Mouse (Mus musculus): Measurements from ENCODE around the gene Reln. TPM values are rescaled to one million over a fixed set of nuclear protein-coding genes. Genes with fewer than 3 reads are reported as not detected.

The Reln gene
- polyA plus RNA-seq, 1 experiment from 2014 or later: 23.9 TPM

DNA sequence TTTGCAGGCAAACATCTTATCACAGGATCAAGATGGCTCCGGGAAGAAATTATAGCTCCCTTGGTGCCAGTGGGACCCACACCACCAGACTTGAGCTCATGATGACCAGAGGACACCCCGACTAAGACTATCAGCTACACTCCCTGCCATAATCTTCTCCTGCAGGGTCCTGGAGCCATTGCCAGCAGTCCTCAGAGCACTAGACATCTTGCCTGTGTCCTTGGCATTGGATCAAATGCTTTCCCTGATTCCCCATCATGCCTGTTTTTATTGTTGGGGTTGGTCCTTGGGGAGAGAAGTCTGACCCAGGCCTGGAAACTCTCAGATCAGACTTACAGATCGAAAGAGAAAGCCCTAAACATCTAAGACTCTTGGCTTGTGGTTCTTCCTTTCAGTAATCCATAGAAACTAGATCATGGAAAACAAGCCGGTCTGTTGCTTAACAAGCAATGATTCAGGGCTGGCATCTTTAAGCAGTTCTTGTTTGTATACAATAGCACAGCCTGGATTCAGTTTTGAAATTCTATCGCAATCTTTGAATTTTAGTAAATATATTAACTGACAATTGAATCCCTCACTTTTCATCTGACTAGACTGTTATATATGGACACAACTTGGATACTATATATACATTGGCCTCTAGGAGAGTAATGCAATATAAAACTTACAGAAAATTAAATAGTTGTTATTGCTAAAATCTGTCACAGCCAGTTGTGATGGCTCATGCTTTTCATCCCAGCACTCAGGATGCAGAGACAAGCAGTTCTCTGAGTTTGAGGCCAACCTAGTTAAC lies 212.6 kb downstream of the Reln start:
- no peak overlapping the region for H3K4me2 ChIP-seq (ENCODE audit: low read depth, low read length)

DNA sequence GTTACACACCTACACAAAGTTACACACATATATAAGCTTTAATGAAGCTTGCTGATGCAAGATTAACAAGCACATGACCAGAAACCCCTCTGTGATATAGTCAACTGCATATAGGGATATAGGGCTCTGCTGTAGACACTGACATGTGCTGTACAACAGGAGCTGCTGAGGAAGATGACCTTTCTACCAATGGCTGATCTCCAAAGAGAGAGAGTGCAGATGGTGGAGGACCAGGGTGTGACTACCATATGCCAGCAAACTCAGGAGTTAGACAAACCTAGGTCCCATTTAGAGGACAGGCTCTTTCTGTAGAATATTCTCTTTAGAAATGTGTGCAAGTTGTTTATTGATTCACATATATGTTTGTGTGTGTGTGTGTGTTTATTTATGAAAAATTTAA lies 216.9 kb downstream of the Reln start:
- Histone ChIP-seq H3K9me3 (replicated peaks; ENCODE audit: control insufficient read depth, low read length) (no peaks in the 10 kb centered on the region), H3K4me3 (ENCODE audit: low read depth, low read length) (no peak overlapping the region), H3K36me3 (ENCODE audit: control insufficient read depth, insufficient read depth) (no peaks in the 10 kb centered on the region), H3K4me2 (ENCODE audit: low read depth, low read length) (no peak overlapping the region), H3K4me1 (ENCODE audit: control insufficient read depth, low read depth, low read length) (no peaks in the 10 kb centered on the region), H3K27ac (ENCODE audit: low read length) (no peak overlapping the region), H3K27me3 (ENCODE audit: control insufficient read depth, insufficient read depth, low read depth, low read length) (no peaks in the 10 kb centered on the region), H3K9ac (ENCODE audit: low read depth, low read length) (no peak overlapping the region)
- no peak for ATAC-seq (ENCODE audit: low read depth)

More for the DNA sequence above, 212.6 kb downstream of the Reln start:
- Histone ChIP-seq H3K9me3 (replicated peaks; ENCODE audit: control insufficient read depth, low read length) (no peaks in the 10 kb centered on the region), H3K4me3 (ENCODE audit: low read depth, low read length) (no peak overlapping the region), H3K27ac (ENCODE audit: low read length) (no peak overlapping the region), H3K36me3 (ENCODE audit: control insufficient read depth, insufficient read depth) (no peaks in the 10 kb centered on the region), H3K27me3 (ENCODE audit: control insufficient read depth, insufficient read depth, low read depth, low read length) (no peaks in the 10 kb centered on the region), H3K4me1 (ENCODE audit: control insufficient read depth, low read depth, low read length) (no peaks in the 10 kb centered on the region), H3K9ac (ENCODE audit: low read depth, low read length) (no peak overlapping the region)
- ATAC-seq (ENCODE audit: low read depth): no peak
- 64% methylated on average over 5 of the region's 5 CpGs for WGBS (ENCODE audit: insufficient replicate concordance)

DNA sequence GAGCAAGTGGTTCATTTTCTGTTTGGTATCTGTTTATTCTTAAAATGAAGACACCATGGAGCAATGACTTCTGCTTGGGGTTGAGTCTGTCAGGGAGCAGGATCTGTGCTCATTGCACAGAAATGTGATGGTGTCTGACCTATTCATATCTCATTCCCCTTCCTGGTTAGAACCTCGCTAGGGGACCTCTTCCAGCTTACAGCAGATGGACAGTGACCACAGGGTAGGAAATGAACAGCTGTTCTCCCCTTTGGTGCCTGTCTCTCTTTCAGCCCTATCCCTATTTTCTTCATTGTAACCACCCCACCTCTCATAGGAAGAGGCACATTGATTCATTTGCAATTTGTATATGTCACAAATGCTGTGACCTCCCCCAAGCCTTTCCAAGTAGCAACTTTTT lies 225.2 kb downstream of the Reln start:
- 23% methylated on average over 1 of the region's 1 CpGs for WGBS (ENCODE audit: insufficient replicate concordance)
- no peak for ATAC-seq (ENCODE audit: low read depth)
- H3K9me3 ChIP-seq (replicated peaks; ENCODE audit: control insufficient read depth, low read length): no peaks in the 10 kb centered on the region

DNA sequence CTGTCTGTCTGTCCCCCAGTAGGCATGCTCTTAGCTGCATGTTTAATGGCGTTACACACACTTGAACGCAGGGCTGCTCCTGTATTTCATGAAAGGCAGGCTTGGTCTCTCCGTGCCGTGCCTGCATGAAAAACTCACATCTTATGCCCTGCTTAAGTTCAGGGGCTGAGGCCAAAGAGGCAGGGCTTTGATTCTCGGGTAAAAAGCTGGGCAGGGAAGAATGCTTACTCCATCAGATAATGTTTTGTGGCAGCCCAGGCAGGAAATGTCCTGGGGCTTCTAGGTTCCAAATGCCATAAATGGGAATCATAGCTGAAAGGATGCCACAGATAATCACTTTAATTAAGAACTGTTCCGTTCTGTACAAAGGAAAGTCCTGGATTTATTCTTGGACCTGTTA lies 226.0 kb downstream of the Reln start:
- Histone ChIP-seq H3K4me1 (ENCODE audit: control insufficient read depth, low read depth, low read length) (no peaks in the 10 kb centered on the region), H3K36me3 (ENCODE audit: control insufficient read depth, insufficient read depth) (no peaks in the 10 kb centered on the region), H3K9me3 (replicated peaks; ENCODE audit: control insufficient read depth, low read length) (no peaks in the 10 kb centered on the region), H3K27ac (ENCODE audit: low read length) (no peak overlapping the region), H3K4me2 (ENCODE audit: low read depth, low read length) (no peak overlapping the region), H3K9ac (ENCODE audit: low read depth, low read length) (no peak overlapping the region), H3K4me3 (ENCODE audit: low read depth, low read length) (no peak overlapping the region), H3K27me3 (ENCODE audit: control insufficient read depth, insufficient read depth, low read depth, low read length) (no peaks in the 10 kb centered on the region)
- no peak for ATAC-seq (ENCODE audit: low read depth)
- WGBS (ENCODE audit: insufficient replicate concordance): 50% methylated on average over 6 of the region's 6 CpGs

More for the DNA sequence above, 225.2 kb downstream of the Reln start:
- Histone ChIP-seq H3K9ac (ENCODE audit: low read depth, low read length) (no peak overlapping the region), H3K4me3 (ENCODE audit: low read depth, low read length) (no peak overlapping the region), H3K27ac (ENCODE audit: low read length) (no peak overlapping the region), H3K36me3 (ENCODE audit: control insufficient read depth, insufficient read depth) (no peaks in the 10 kb centered on the region), H3K27me3 (ENCODE audit: control insufficient read depth, insufficient read depth, low read depth, low read length) (no peaks in the 10 kb centered on the region), H3K4me2 (ENCODE audit: low read depth, low read length) (no peak overlapping the region), H3K4me1 (ENCODE audit: control insufficient read depth, low read depth, low read length) (no peaks in the 10 kb centered on the region)

DNA sequence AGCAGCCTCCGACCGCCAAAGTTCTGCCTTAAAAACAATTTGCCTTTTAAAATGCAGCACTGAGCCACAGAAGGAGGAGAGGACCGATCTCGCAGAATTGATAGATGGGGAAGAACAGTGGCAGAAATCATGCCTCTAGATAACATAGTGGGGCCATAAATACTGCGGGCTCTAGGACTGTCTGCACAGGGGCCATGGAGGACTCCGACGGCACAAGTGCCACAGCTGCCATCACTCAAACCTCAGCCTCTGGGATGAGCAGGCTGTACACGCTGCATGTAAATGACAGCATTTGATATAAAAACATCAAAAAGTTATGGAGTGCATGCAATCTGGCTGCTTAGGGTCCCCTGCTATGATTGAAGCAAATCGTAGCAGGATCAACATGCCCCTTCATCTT lies 227.6 kb downstream of the Reln start:
- no peaks in the 10 kb centered on the region for H3K4me1 ChIP-seq (ENCODE audit: control insufficient read depth, low read depth, low read length)
- 68% methylated on average over 9 of the region's 9 CpGs for WGBS (ENCODE audit: insufficient replicate concordance)
- no peak overlapping the region for H3K4me2 ChIP-seq (ENCODE audit: low read depth, low read length)
- H3K9me3 ChIP-seq (replicated peaks; ENCODE audit: control insufficient read depth, low read length): no peaks in the 10 kb centered on the region
- no peak overlapping the region for H3K27ac ChIP-seq (ENCODE audit: low read length)
- no peaks in the 10 kb centered on the region for H3K27me3 ChIP-seq (ENCODE audit: control insufficient read depth, insufficient read depth, low read depth, low read length)
- H3K36me3 ChIP-seq (ENCODE audit: control insufficient read depth, insufficient read depth): no peaks in the 10 kb centered on the region
- no peak for ATAC-seq (ENCODE audit: low read depth)
- H3K9ac ChIP-seq (ENCODE audit: low read depth, low read length): no peak overlapping the region
- H3K4me3 ChIP-seq (ENCODE audit: low read depth, low read length): no peak overlapping the region

DNA sequence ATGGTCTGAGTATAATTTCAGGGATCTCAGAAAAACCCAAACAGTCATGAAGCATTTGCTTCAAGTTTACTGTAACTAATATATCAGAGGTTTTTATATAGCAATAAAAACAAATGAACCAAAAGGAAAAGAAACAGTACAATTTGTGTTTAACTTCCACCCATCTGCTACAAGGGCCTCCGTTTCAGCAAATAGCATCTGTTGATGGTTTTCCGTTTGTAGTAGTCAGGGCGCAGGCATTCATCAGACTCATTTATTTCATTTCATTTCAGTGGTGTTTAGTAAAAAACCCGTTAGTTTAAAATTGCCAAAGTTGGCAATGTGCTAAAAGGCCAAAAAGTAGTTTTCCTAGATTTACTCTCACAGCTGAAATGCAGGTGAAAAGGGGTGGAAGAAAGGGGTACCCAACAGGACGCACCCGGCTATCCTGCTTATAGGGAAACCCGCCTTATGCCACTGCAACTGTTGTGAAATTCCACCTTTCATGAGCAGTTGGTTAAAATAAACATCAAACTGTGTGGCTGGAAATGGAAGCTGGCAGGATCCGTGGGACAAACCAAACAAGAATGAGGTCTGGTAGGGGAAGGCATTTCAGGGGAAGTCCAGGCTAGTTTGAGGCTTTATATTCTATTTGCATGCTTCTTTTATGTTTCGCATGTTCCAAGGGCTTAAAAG lies 237.6 kb downstream of the Reln start:
- no peak overlapping the region for H3K27ac ChIP-seq (ENCODE audit: low read length)
- H3K36me3 ChIP-seq (ENCODE audit: control insufficient read depth, insufficient read depth): peaks cover 2% of the 10 kb centered on the region; the same call in 1 of the 2 replicates
- H3K9me3 ChIP-seq (replicated peaks; ENCODE audit: control insufficient read depth, low read length): no peaks in the 10 kb centered on the region
- H3K27me3 ChIP-seq (ENCODE audit: control insufficient read depth, insufficient read depth, low read depth, low read length): no peaks in the 10 kb centered on the region
- H3K9ac ChIP-seq (ENCODE audit: low read depth, low read length): no peak overlapping the region
- H3K4me1 ChIP-seq (ENCODE audit: control insufficient read depth, low read depth, low read length): no peaks in the 10 kb centered on the region
- WGBS (ENCODE audit: insufficient replicate concordance): 59% methylated on average over 9 of the region's 9 CpGs
- no peak for ATAC-seq (ENCODE audit: low read depth)
- H3K4me3 ChIP-seq (ENCODE audit: low read depth, low read length): no peak overlapping the region
- H3K4me2 ChIP-seq (ENCODE audit: low read depth, low read length): no peak overlapping the region

DNA sequence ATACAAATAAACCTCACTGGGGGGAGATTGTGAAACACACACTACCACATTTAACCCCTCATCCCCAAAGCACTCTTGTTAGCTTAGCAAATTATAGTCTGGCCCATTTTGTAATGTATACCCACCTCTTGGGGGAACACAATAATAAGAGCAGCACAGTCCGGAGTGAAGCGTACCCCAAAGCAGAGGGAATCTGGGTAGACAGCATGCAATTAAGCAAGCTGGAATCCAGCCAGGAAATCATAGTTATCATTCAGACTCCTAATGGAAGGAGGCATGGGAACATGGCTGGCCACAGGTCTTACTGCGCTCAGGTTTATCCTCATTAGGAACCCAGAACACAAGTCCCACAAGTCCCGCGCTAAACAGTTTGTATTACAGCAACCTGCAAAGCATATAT lies 249.5 kb downstream of the Reln start:
- Histone ChIP-seq H3K27ac (ENCODE audit: low read length) (no peak overlapping the region), H3K4me3 (ENCODE audit: low read depth, low read length) (no peak overlapping the region), H3K36me3 (ENCODE audit: control insufficient read depth, insufficient read depth) (no peaks in the 10 kb centered on the region), H3K9me3 (replicated peaks; ENCODE audit: control insufficient read depth, low read length) (no peaks in the 10 kb centered on the region), H3K4me2 (ENCODE audit: low read depth, low read length) (no peak overlapping the region), H3K4me1 (ENCODE audit: control insufficient read depth, low read depth, low read length) (no peaks in the 10 kb centered on the region), H3K9ac (ENCODE audit: low read depth, low read length) (no peak overlapping the region), H3K27me3 (ENCODE audit: control insufficient read depth, insufficient read depth, low read depth, low read length) (no peaks in the 10 kb centered on the region)
- no peak for ATAC-seq (ENCODE audit: low read depth)
- WGBS (ENCODE audit: insufficient replicate concordance): 79% methylated on average over 5 of the region's 5 CpGs

DNA sequence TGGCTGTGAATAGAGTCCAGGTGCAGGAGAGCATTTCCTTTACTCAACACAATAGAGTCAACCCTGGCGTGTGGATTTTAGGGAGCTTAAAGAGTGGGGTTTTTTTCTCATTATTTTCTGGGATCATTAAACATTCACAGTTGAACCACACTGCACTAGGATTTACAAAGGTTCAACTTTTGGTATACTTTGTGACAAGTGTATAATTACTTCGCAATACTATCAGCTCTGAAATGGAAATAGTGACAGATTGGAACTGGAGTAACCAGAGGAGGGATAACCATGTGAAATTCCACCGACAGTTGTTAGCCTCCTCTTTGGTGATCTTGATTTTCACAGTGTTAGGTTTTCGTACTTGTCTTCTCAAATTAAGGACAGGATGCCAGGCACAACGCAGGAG lies 250.5 kb downstream of the Reln start:
- Histone ChIP-seq H3K9ac (ENCODE audit: low read depth, low read length) (no peak overlapping the region), H3K4me3 (ENCODE audit: low read depth, low read length) (no peak overlapping the region), H3K9me3 (replicated peaks; ENCODE audit: control insufficient read depth, low read length) (no peaks in the 10 kb centered on the region), H3K36me3 (ENCODE audit: control insufficient read depth, insufficient read depth) (no peaks in the 10 kb centered on the region), H3K27ac (ENCODE audit: low read length) (no peak overlapping the region), H3K4me1 (ENCODE audit: control insufficient read depth, low read depth, low read length) (no peaks in the 10 kb centered on the region), H3K4me2 (ENCODE audit: low read depth, low read length) (no peak overlapping the region), H3K27me3 (ENCODE audit: control insufficient read depth, insufficient read depth, low read depth, low read length) (no peaks in the 10 kb centered on the region)
- no peak for ATAC-seq (ENCODE audit: low read depth)
- 64% methylated on average over 5 of the region's 5 CpGs for WGBS (ENCODE audit: insufficient replicate concordance)

DNA sequence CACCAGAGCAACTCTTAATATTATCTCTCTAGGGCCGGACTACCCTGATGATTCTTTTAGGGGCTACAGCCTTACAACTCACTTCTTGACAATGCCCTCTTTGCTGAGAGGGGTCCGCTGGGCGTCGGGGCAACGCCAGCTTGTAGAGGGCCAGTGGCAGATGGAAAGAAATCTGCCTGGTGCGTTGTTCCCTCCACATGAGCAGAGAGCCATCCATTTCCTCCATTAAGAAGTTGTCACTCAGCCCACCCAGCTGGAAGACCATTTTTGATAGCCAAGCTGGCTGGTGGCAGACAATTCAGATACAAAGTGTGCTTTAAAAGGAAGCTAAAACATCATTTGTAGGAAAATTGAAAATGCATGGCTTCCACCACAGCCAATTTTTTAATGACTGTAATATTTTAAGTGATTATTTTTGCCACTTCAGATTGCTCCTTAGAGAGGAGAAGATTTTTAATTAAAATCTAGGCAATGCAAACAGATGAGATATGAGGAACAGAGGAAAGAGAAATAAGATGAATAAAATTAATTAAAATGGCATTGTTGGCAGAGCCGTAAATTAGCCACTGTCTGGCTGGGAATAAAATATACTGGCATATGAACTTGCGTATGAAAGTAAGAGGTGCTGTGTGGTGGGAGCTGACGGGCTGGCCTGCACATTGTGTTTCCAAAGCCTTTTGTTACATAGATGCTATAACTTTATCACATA lies 251.2 kb downstream of the Reln start:
- no peak for ATAC-seq (ENCODE audit: low read depth)
- no peaks in the 10 kb centered on the region for H3K36me3 ChIP-seq (ENCODE audit: control insufficient read depth, insufficient read depth)
- no peak overlapping the region for H3K9ac ChIP-seq (ENCODE audit: low read depth, low read length)
- H3K27me3 ChIP-seq (ENCODE audit: control insufficient read depth, insufficient read depth, low read depth, low read length): no peaks in the 10 kb centered on the region
- no peaks in the 10 kb centered on the region for H3K4me1 ChIP-seq (ENCODE audit: control insufficient read depth, low read depth, low read length)
- H3K4me3 ChIP-seq (ENCODE audit: low read depth, low read length): no peak overlapping the region
- no peaks in the 10 kb centered on the region for H3K9me3 ChIP-seq (replicated peaks; ENCODE audit: control insufficient read depth, low read length)
- H3K4me2 ChIP-seq (ENCODE audit: low read depth, low read length): no peak overlapping the region
- no peak overlapping the region for H3K27ac ChIP-seq (ENCODE audit: low read length)
- WGBS (ENCODE audit: insufficient replicate concordance): 67% methylated on average over 9 of the region's 9 CpGs

All from liver, embryonic 16.5 days (tissue).